Mouse (Mus musculus): ENCODE measurements around the gene Srsf10. TPM values are rescaled to one million over a fixed set of nuclear protein-coding genes. Genes with fewer than 3 reads are reported as not detected.

Gene Srsf10
- polyA plus RNA-seq, 1 experiment from 2014 or later = 119 TPM

Other genes with a start within 250 kb of the Srsf10 start
- 0.02 and 0.05 TPM in 2 replicates for gene Ifnlr1, start 169.5 kb upstream of the Srsf10 start, polyA plus RNA-seq (2015; fragmentation: Nextera tagmentation; extraction: Ambion mirVana)
- 0.23 and 0.32 TPM in 2 replicates for gene Il22ra1, start 127.6 kb upstream of the Srsf10 start, polyA plus RNA-seq (2015; fragmentation: Nextera tagmentation; extraction: Ambion mirVana)
- 0.08 and 0.20 TPM in 2 replicates for gene Myom3, start 96.0 kb upstream of the Srsf10 start, polyA plus RNA-seq (2015; fragmentation: Nextera tagmentation; extraction: Ambion mirVana)
- gene Pnrc2, start 18.1 kb downstream of the Srsf10 start, polyA plus RNA-seq (2015; fragmentation: Nextera tagmentation; extraction: Ambion mirVana) = 88.0 and 109 TPM in 2 replicates
- 2.5 and 3.0 TPM in 2 replicates for gene Cnr2, start 39.6 kb downstream of the Srsf10 start, polyA plus RNA-seq (2015; fragmentation: Nextera tagmentation; extraction: Ambion mirVana)
- gene Fuca1, start 65.0 kb downstream of the Srsf10 start, polyA plus RNA-seq (2015; fragmentation: Nextera tagmentation; extraction: Ambion mirVana) = 18.1 and 21.4 TPM in 2 replicates
- 71.9 and 73.5 TPM in 2 replicates for gene Hmgcl, start 90.7 kb downstream of the Srsf10 start, polyA plus RNA-seq (2015; fragmentation: Nextera tagmentation; extraction: Ambion mirVana)
- gene Gale, start 108.0 kb downstream of the Srsf10 start, polyA plus RNA-seq (2015; fragmentation: Nextera tagmentation; extraction: Ambion mirVana) = 35.6 and 35.7 TPM in 2 replicates
- gene Lypla2, start 116.9 kb downstream of the Srsf10 start, polyA plus RNA-seq (2015; fragmentation: Nextera tagmentation; extraction: Ambion mirVana) = 48.9 and 49.7 TPM in 2 replicates
- gene Pithd1, start 131.5 kb downstream of the Srsf10 start, polyA plus RNA-seq (2015; fragmentation: Nextera tagmentation; extraction: Ambion mirVana) = 99.8 and 111 TPM in 2 replicates
- 27.7 and 35.1 TPM in 2 replicates for gene Eloa, start 166.0 kb downstream of the Srsf10 start, polyA plus RNA-seq (2015; fragmentation: Nextera tagmentation; extraction: Ambion mirVana)
- 341 and 377 TPM in 2 replicates for gene Rpl11, start 197.7 kb downstream of the Srsf10 start, polyA plus RNA-seq (2015; fragmentation: Nextera tagmentation; extraction: Ambion mirVana)